Mouse (Mus musculus): ENCODE data around the gene Wnt1.

GRCm38 (mm10) chr15:98791221-98791620 is 1.6 kb downstream of the Wnt1 start:
- TF ChIP-seq CTCF (IDR thresholded peaks at IDR 0.05; ENCODE audit: control insufficient read depth, insufficient read depth, insufficient replicate concordance, low read depth, low read length) = no peak
- TF ChIP-seq POLR2A (IDR thresholded peaks at IDR 0.05; ENCODE audit: control insufficient read depth, low read depth, low read length) = no peak
